Mouse (Mus musculus) hindbrain, embryonic 13.5 days (tissue): Measurements from ENCODE around the gene Miga1. TPM values are rescaled to one million over a fixed set of nuclear protein-coding genes. Genes with fewer than 3 reads are reported as not detected.
"Not testable (repeated sequence)": the region's sequence is repeated elsewhere in the genome, so short reads cannot be mapped to it uniquely, and the experiment has no call there.

Source experiments
- ATAC-seq: fragments of 200-750 bp; cut with Nextera tagmentation; 2 replicates; pipeline ENCODE4 v1.8.0; 2017; ENCODE audit warnings: moderate TSS enrichment; ENCODE audit not compliant: low FRiP score
- H3K27ac ChIP-seq: fragments of 300-500 bp; sonication (generic); 2 replicates; pipeline ENCODE4 v1.5.1; 2015; ENCODE audit warnings: inconsistent platforms, mild to moderate bottlenecking, moderate library complexity
- H3K27me3 ChIP-seq: fragments of 300-500 bp; sonication (generic); 2 replicates; pipeline ENCODE4 v1.6.1; 2015; ENCODE audit warnings: mild to moderate bottlenecking, inconsistent platforms
- H3K36me3 ChIP-seq: fragments of 300-500 bp; sonication (generic); 2 replicates; pipeline ENCODE4 v1.6.1; 2015; ENCODE audit warnings: mild to moderate bottlenecking, inconsistent platforms
- H3K4me1 ChIP-seq: fragments of 300-500 bp; sonication (generic); replicated peaks from 2 replicates; pipeline ENCODE4 v1.6.1; 2015; ENCODE audit warnings: inconsistent platforms
- H3K4me2 ChIP-seq: fragments of 300-500 bp; sonication (generic); 2 replicates; pipeline ENCODE4 v1.6.1; 2015; ENCODE audit warnings: inconsistent platforms, mild to moderate bottlenecking, moderate library complexity
- H3K4me3 ChIP-seq: fragments of 300-500 bp; sonication (generic); 2 replicates; pipeline ENCODE4 v1.5.1; 2015; ENCODE audit warnings: mild to moderate bottlenecking, inconsistent platforms
- H3K9ac ChIP-seq: fragments of 300-500 bp; sonication (generic); 2 replicates; pipeline ENCODE4 v1.6.1; 2015; ENCODE audit warnings: mild to moderate bottlenecking, inconsistent platforms
- H3K9me3 ChIP-seq: fragments of 300-500 bp; sonication (generic); 2 replicates; pipeline ENCODE4 v1.6.1; 2016; ENCODE audit warnings: inconsistent platforms
- WGBS: fragments of 180-500 bp; shearing (Covaris S2); methylation state at CpG from one replicate; pipeline ENCODE4 v1.1.7; 2015; 5-methylcytosine and 5-hydroxymethylcytosine counted together
- polyA plus RNA-seq: library from polyadenylated mRNA; unstranded; fragments of >200 nt; fragmentation: Nextera tagmentation; extraction: Ambion mirVana; gene quantifications from 2 replicates; pipeline ENCODE4 v1.2.1, GENCODE M21; 2015

The Miga1 gene
- polyA plus RNA-seq, 1 experiment from 2014 or later: 18.9 TPM

DNA sequence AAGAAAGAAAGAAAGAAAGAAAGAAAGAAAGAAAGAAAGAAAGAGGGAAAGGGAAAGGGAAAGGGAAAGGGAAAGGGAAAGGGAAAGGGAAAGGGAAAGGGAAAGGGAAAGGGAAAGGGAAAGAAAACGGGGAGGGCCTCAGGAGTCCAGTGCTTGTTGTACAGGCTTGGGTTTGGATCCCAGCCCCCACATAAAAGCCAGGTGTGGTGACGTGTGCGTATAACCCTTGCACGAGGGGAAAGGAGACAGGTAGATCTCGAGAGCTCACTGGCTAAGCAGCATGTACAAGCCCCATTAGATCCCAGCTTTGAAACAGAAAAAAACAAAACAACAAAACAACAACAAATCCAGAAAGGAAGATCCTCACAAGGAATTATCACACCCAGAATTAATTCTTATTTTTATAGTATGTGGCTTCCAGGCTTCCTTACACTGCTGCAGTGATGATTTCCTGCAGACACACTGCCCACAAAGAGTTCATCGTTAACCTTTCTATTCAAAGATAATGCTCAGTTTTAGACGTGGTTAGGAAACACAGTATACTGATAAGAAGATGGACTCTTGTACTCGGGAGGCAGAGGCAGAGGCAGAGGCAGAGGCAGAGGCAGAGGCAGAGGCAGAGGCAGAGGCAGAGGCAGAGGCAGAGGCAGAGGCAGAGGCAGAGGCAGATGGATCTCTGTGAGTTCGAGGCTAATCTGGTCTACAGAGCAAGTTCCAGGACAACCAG, 23.6 kb downstream of the Miga1 start:
- ATAC-seq, H3K9ac ChIP-seq, H3K4me2 ChIP-seq, H3K9me3 ChIP-seq, H3K27ac ChIP-seq, H3K27me3 ChIP-seq, H3K4me1 ChIP-seq, H3K4me3 ChIP-seq: not testable (repeated sequence)
- H3K36me3 ChIP-seq: peaks cover 47% of the 10 kb centered on the region
- WGBS: 90% methylated on average over 9 of the region's 9 CpGs

DNA sequence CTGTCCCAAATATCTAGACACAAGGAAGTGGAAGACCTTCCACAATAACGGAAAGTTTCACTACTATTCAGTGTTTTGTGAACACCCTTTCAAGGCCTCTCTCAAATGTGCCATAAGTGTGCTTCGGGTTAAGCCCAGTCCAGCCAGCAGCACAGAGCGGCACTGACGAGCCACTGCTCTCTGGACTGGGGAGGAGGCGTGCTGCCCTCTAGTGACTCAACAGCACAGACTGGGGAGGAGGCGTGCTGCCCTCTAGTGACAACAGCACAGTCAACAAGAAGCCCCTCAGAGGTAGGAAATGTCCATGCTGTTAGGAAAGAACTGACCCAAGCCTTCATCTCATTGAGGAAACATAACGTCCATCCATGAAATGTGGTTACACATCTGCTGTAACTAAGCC, 24.6 kb downstream of the Miga1 start:
- Histone ChIP-seq H3K27ac (no peak overlapping the region), H3K4me2 (no peak overlapping the region), H3K9ac (no peak overlapping the region), H3K4me1 (no peaks in the 10 kb centered on the region), H3K4me3 (no peak overlapping the region), H3K27me3 (no peaks in the 10 kb centered on the region), H3K36me3 (peaks cover 40% of the 10 kb centered on the region), H3K9me3 (no peaks in the 10 kb centered on the region)
- peak; percentile 68; the same call in 1 of the 2 replicates for ATAC-seq
- 13% methylated on average over 7 of the region's 7 CpGs for WGBS

DNA sequence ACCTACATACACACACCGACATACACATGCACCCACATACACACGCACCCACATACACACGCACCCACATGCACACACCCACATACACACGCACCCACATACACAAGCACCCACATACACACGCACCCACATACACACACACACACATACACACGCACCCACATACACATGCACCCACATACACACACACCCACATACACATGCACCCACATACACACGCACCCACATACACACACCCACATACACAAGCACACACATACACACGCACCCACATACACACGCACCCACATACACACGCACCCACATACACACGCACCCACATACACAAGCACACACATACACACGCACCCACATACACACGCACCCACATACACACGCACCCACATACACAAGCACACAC, 25.5 kb downstream of the Miga1 start:
- not testable (repeated sequence) for H3K4me1 ChIP-seq, H3K9ac ChIP-seq, ATAC-seq, H3K4me3 ChIP-seq, H3K9me3 ChIP-seq, H3K4me2 ChIP-seq, H3K27ac ChIP-seq, H3K27me3 ChIP-seq
- 84% methylated on average over 14 of the region's 14 CpGs for WGBS
- peaks cover 39% of the 10 kb centered on the region for H3K36me3 ChIP-seq

DNA sequence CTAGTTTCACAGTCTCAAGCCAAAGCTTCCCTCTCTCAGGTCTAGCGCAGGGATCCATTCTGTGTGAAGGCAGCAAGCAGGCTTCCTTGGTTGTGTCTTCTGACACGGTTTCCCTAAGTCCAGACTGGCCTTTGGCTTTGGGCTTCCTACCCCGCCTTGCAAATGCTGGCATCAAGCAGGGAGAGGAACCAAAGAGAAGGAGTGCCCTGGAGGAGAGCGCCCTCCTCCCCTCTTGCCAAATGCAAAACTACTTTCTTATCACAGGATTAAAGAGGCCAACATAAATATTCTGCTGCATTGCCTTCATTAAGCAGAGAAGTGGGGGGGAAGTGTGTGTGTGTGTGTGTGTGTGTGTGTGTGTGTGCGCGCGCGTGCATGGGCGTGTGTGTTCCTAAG, 31.0 kb downstream of the Miga1 start:
- Histone ChIP-seq H3K27ac (no peak overlapping the region), H3K27me3 (no peaks in the 10 kb centered on the region), H3K4me2 (no peak overlapping the region), H3K36me3 (peaks cover 51% of the 10 kb centered on the region), H3K4me1 (no peaks in the 10 kb centered on the region), H3K4me3 (no peak overlapping the region), H3K9me3 (no peaks in the 10 kb centered on the region), H3K9ac (no peak overlapping the region)
- WGBS: 96% methylated on average over 9 of the region's 9 CpGs
- no peak for ATAC-seq

DNA sequence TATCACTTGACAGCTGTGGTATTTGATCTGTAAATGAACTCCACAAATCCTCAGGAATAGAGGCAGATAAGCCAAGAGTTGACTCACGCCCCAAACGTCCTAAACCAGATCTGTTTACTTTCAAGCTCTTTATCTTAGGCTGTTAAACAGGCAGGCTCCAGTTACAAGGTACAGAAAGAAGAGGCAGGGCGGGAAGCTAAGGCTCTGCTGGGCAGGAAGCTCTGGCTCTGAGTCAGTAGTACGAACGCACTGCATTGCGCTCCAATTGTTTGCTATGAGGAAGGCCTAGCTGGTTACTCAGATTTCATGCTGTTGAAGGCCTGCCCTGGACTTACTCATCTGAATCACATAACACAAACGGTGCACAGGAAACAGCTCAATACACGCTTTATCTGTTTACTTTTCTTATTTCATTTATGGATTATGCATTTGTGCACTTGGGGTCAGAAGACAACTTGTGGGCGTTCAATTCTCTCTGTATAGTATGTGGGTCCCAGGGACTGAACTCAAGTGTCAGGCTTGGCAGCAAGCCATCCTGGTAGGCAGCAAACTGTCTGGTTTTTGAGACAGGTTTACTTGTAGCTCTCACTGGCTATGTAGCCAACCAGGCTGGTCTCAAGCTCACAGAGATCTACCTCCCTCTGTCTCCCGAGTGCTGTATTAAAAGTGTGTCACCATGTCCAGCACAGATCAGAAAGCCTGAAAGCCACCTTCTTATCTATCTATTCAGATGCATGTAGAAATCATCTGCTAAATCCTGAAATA, 31.5 kb downstream of the Miga1 start:
- ATAC-seq: no peak
- Histone ChIP-seq H3K4me1 (no peaks in the 10 kb centered on the region), H3K4me3 (no peak overlapping the region), H3K27me3 (no peaks in the 10 kb centered on the region), H3K4me2 (no peak overlapping the region), H3K9me3 (no peaks in the 10 kb centered on the region), H3K36me3 (peaks cover 49% of the 10 kb centered on the region), H3K9ac (no peak overlapping the region), H3K27ac (0 out of 2 replicates have a peak overlapping the region, but pooled peaks have one; percentile 19)
- 81% methylated on average over 10 of the region's 10 CpGs for WGBS

DNA sequence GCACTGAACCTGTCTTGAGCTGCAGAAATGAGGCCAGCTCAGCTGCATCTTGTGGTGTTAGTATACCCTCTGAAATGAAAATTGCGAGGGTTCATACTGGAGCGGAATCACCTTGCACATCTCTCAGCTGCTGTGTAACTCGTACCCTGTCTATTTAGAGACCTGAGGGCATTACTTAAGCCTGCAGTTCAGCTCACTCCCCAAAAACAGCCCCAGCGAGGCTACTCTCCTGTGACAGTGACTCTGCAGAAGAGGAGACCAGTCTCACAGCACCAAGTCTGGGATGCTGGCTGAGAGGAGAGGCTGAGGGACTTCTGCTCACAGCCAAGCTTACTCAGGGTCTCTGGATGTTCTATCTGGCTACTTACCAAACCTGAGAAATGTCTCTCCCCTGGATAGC, 34.2 kb downstream of the Miga1 start:
- H3K27ac ChIP-seq: no peak overlapping the region
- WGBS: 90% methylated on average over 4 of the region's 4 CpGs
- no peak for ATAC-seq

DNA sequence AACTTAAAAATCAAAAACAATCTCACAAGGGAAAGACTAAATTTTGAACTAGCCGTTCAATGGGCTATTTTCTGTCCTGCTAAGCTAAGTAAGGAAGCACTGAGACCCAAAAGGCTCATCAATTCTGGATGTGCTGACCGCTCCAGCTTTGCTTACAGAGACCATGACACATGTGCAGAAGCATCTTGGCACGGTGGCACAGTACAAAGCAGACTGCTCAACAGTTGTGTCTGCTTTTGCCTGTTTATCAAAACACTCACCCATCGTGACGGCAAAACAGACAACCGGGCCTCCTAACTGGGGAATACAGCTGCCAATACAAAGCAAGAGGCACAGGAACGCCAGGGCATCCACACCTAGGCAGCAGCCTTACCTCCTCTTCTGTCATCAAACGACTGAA, 35.1 kb downstream of the Miga1 start:
- 88% methylated on average over 8 of the region's 8 CpGs for WGBS
- H3K9me3 ChIP-seq: no peaks in the 10 kb centered on the region
- no peak overlapping the region for H3K27ac ChIP-seq
- H3K9ac ChIP-seq: no peak overlapping the region
- no peak overlapping the region for H3K4me2 ChIP-seq
- no peaks in the 10 kb centered on the region for H3K4me1 ChIP-seq
- no peak overlapping the region for H3K4me3 ChIP-seq
- peaks cover 56% of the 10 kb centered on the region for H3K36me3 ChIP-seq
- ATAC-seq: no peak
- no peaks in the 10 kb centered on the region for H3K27me3 ChIP-seq

More for the DNA sequence above, 34.2 kb downstream of the Miga1 start:
- no peaks in the 10 kb centered on the region for H3K27me3 ChIP-seq
- H3K9ac ChIP-seq: no peak overlapping the region
- H3K9me3 ChIP-seq: no peaks in the 10 kb centered on the region
- no peak overlapping the region for H3K4me2 ChIP-seq
- H3K4me3 ChIP-seq: no peak overlapping the region
- peaks cover 55% of the 10 kb centered on the region for H3K36me3 ChIP-seq
- no peaks in the 10 kb centered on the region for H3K4me1 ChIP-seq

DNA sequence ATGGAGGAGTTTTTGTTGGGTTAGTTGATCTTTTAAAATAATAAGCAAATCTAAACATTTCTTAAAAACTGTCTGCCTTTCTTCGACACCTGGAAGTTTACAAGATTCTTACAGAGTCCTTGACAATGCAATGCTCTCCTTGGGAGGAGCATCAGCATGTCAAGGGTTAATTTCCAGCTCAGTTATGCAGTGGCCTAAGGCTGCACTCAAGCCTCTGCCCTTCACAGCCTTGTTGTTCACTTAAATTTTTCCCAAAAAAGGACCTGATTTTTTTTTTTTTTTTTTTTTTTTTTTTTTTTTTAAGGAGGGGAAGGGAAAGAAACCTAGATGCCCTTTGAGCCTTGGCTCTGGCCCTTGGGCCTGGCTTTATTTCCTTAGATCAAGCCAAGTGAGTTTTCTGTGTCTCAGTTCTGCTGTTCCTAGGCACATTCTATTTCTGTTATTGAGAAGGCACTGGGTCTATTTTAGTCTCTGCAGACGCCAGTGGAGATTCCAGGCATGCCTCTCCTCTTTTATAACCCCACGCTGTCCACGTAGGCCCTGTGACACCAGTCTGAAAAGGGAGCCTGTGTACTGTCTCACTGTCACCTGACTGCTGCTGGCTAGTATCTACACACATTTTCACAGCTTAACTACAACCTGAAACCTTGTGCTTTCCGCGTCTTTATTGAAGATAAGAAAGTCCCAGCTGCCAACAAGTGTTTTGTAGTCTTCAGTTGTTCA, 36.0 kb downstream of the Miga1 start:
- H3K4me1 ChIP-seq: no peaks in the 10 kb centered on the region
- no peak overlapping the region for H3K4me3 ChIP-seq
- no peak for ATAC-seq
- H3K27me3 ChIP-seq: no peaks in the 10 kb centered on the region
- H3K27ac ChIP-seq: no peak overlapping the region
- WGBS: 77% methylated on average over 6 of the region's 6 CpGs
- no peak overlapping the region for H3K9ac ChIP-seq
- peaks cover 54% of the 10 kb centered on the region for H3K36me3 ChIP-seq
- no peak overlapping the region for H3K4me2 ChIP-seq
- no peaks in the 10 kb centered on the region for H3K9me3 ChIP-seq

DNA sequence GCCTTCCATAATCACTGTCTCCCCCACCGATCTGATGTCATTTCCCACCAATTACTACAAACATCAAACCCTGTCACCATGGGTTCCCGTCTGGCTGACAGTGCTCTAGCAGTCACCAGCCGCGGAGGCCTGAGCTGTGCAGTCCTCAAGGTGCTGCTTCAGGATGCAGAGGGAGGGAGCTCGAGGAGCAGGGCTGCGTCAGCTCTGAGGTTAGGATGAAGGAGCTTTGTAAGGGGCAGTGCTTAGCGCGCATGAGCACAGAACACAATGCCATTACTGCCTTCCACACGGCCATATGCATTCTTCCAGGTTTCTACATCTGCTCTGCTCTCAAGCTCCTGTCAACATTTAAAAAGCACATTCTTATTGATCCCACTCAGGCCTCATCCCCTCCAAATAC, 37.2 kb downstream of the Miga1 start:
- no peak for ATAC-seq
- Histone ChIP-seq H3K4me2 (no peak overlapping the region), H3K4me1 (no peaks in the 10 kb centered on the region), H3K27ac (no peak overlapping the region), H3K9ac (no peak overlapping the region), H3K36me3 (peaks cover 48% of the 10 kb centered on the region), H3K4me3 (no peak overlapping the region), H3K27me3 (no peaks in the 10 kb centered on the region), H3K9me3 (no peaks in the 10 kb centered on the region)
- 77% methylated on average over 9 of the region's 9 CpGs for WGBS

DNA sequence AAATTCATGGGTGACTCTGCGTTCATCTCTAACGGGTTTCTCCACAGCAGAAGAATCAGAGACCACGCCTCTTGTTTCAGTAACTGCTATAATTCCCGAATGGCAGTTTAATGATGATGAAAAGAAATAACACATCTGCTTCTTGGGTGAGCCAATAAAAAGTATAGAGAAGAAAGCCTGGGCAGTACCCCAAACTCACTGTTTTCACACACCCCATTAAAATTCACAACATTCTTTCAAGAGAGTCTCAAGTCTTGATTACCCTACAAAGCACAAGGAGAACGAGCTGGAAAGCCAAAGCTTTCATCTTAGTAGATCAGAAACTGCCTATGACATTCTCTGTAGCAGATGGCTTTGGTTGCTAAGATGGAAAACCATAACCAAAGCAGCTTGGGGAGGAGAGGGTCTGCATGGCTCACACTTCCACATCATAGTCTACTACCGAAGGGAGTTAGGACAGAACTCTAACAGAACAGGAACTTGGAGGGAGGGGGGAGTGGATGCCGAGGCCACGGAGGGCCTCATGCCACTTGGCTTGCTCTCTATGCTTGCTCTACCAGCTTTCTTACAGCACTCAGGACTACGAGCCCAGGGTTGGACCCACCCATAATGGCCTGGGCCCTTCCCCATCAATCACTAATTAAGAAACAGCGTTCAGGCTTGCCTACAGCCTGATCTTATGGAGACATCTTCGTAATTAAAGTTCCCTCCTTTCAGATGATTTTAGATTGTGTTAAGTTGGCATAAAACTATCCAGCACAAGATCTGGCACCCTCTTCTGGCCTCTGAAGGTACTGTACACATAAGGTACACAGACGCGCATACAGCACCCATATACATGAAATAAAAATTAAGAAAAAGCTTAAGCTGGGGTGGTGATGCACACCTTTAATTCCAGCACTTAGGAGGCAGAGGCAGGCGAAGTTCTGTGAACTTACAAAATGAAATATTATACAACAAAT, 39.5 kb downstream of the Miga1 start:
- peaks cover 62% of the 10 kb centered on the region for H3K36me3 ChIP-seq
- H3K27me3 ChIP-seq: no peaks in the 10 kb centered on the region
- WGBS: 94% methylated on average over 14 of the region's 14 CpGs
- no peaks in the 10 kb centered on the region for H3K9me3 ChIP-seq
- no peak overlapping the region for H3K4me3 ChIP-seq
- ATAC-seq: no peak
- no peak overlapping the region for H3K4me2 ChIP-seq
- H3K27ac ChIP-seq: no peak overlapping the region
- no peaks in the 10 kb centered on the region for H3K4me1 ChIP-seq
- H3K9ac ChIP-seq: no peak overlapping the region

DNA sequence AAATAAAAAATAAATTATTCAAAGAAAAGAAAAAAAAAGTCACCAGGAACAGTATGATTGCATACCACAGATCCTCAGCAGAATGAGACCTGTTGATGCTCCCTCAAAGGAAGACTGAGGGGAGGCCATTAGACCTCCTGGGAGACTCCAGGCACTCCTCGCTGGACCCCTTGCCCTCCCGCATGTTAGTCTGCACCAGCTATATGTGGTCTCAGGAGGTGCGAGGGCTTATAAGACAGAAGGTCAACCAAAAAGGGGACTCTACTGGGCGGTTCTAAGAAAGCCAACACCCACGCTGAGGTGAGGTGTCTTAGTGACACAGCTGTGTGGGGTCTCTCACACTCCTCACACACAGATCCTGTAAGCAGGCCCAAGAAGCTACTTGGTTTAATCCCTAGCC, 44.3 kb downstream of the Miga1 start:
- Histone ChIP-seq H3K4me1 (no peaks in the 10 kb centered on the region), H3K36me3 (peaks cover 64% of the 10 kb centered on the region), H3K4me2 (no peak overlapping the region), H3K4me3 (no peak overlapping the region), H3K9ac (no peak overlapping the region), H3K27me3 (no peaks in the 10 kb centered on the region), H3K27ac (no peak overlapping the region), H3K9me3 (no peaks in the 10 kb centered on the region)
- ATAC-seq: no peak
- 91% methylated on average over 5 of the region's 5 CpGs for WGBS

DNA sequence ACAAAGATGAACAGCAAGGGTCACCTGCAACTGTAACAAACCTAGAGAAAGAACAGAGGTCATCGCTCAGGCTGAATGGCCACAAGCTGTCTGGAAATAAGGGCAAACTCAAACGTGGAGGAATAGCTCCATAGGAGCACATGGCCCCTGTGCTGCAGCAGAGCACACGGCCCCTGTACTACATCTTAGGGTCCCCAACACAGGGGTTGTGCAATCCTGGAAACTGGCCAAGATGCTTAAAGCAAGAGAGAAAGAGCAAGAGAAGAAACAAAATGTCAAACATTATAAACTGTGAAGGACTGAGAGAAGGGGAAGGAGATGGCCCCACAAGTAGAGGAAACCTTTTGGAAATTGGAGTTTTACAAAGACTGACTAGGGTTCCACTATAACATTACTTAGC, 45.8 kb downstream of the Miga1 start:
- ATAC-seq: no peak
- 79% methylated on average over 3 of the region's 3 CpGs for WGBS
- Histone ChIP-seq H3K4me2 (no peak overlapping the region), H3K27ac (no peak overlapping the region), H3K36me3 (peaks cover 71% of the 10 kb centered on the region), H3K9ac (no peak overlapping the region), H3K9me3 (no peaks in the 10 kb centered on the region), H3K4me1 (no peaks in the 10 kb centered on the region), H3K27me3 (no peaks in the 10 kb centered on the region), H3K4me3 (no peak overlapping the region)
